Mouse (Mus musculus): ENCODE data around the gene Msmp. TPM values are rescaled to one million over a fixed set of nuclear protein-coding genes. Genes with fewer than 3 reads are reported as not detected.

Msmp gene
- not detected for polyA plus RNA-seq (2014; fragmentation: Illumina TruSeq; extraction: RNeasy Lipid Tissue Mini Kit (QIAGEN cat#74804))

GRCm38 (mm10) chr4:43584444-43585416 lies at the start of gene Msmp:
TSS of gene Msmp (minus strand) at chr4:43584494.

GRCm38 (mm10) chr4:43631046-43631955 lies 47.0 kb upstream of the Msmp start, which contains the start of gene Npr2:
TSS of gene Npr2 (plus strand) at chr4:43631935.

GRCm38 (mm10) chr4:43578376-43579204 lies 5.7 kb downstream of the Msmp start, which contains the start of the genes Rgp1 and Gba2:
TSS of gene Rgp1 (plus strand) at chr4:43578715.
TSS of gene Gba2 (minus strand) at chr4:43578873.

GRCm38 (mm10) chr4:43561997-43562768 lies 22.1 kb downstream of the Msmp start, which contains the start of the genes Creb3 and Tln1:
TSS of gene Creb3 (plus strand) at chr4:43562332.
TSS of gene Tln1 (minus strand) at chr4:43562691.

Other genes with a start within 250 kb of the Msmp start
- gene Rusc2, start 202.5 kb downstream of the Msmp start, polyA plus RNA-seq (2014; fragmentation: Illumina TruSeq; extraction: RNeasy Lipid Tissue Mini Kit (QIAGEN cat#74804)), result 0.63 TPM
- 1.1 TPM for gene Fam166b, start 155.4 kb downstream of the Msmp start, polyA plus RNA-seq (2014; fragmentation: Illumina TruSeq; extraction: RNeasy Lipid Tissue Mini Kit (QIAGEN cat#74804))
- gene Tesk1, start 142.6 kb downstream of the Msmp start, polyA plus RNA-seq (2014; fragmentation: Illumina TruSeq; extraction: RNeasy Lipid Tissue Mini Kit (QIAGEN cat#74804)), result 0.31 TPM
- gene Cd72, start 129.9 kb downstream of the Msmp start, polyA plus RNA-seq (2014; fragmentation: Illumina TruSeq; extraction: RNeasy Lipid Tissue Mini Kit (QIAGEN cat#74804)), result 2.5 TPM
- not detected for gene Sit1, start 100.8 kb downstream of the Msmp start, polyA plus RNA-seq (2014; fragmentation: Illumina TruSeq; extraction: RNeasy Lipid Tissue Mini Kit (QIAGEN cat#74804))
- 2.1 TPM for gene Ccdc107, start 91.6 kb downstream of the Msmp start, polyA plus RNA-seq (2014; fragmentation: Illumina TruSeq; extraction: RNeasy Lipid Tissue Mini Kit (QIAGEN cat#74804))
- 6.7 TPM for gene Arhgef39, start 84.8 kb downstream of the Msmp start, polyA plus RNA-seq (2014; fragmentation: Illumina TruSeq; extraction: RNeasy Lipid Tissue Mini Kit (QIAGEN cat#74804))
- 2.3 TPM for gene Car9, start 77.5 kb downstream of the Msmp start, polyA plus RNA-seq (2014; fragmentation: Illumina TruSeq; extraction: RNeasy Lipid Tissue Mini Kit (QIAGEN cat#74804))
- gene Tpm2, start 60.7 kb downstream of the Msmp start, polyA plus RNA-seq (2014; fragmentation: Illumina TruSeq; extraction: RNeasy Lipid Tissue Mini Kit (QIAGEN cat#74804)), result 58.0 TPM
- gene Creb3, start 22.2 kb downstream of the Msmp start, polyA plus RNA-seq (2014; fragmentation: Illumina TruSeq; extraction: RNeasy Lipid Tissue Mini Kit (QIAGEN cat#74804)), result 10.5 TPM
- 291 TPM for gene Tln1, start 21.8 kb downstream of the Msmp start, polyA plus RNA-seq (2014; fragmentation: Illumina TruSeq; extraction: RNeasy Lipid Tissue Mini Kit (QIAGEN cat#74804))
- 3.4 TPM for gene Rgp1, start 5.8 kb downstream of the Msmp start, polyA plus RNA-seq (2014; fragmentation: Illumina TruSeq; extraction: RNeasy Lipid Tissue Mini Kit (QIAGEN cat#74804))
- gene Gba2, start 5.6 kb downstream of the Msmp start, polyA plus RNA-seq (2014; fragmentation: Illumina TruSeq; extraction: RNeasy Lipid Tissue Mini Kit (QIAGEN cat#74804)), result 2.5 TPM
- 21.7 TPM for gene Npr2, start 47.4 kb upstream of the Msmp start, polyA plus RNA-seq (2014; fragmentation: Illumina TruSeq; extraction: RNeasy Lipid Tissue Mini Kit (QIAGEN cat#74804))
- not detected for gene Spag8, start 69.1 kb upstream of the Msmp start, polyA plus RNA-seq (2014; fragmentation: Illumina TruSeq; extraction: RNeasy Lipid Tissue Mini Kit (QIAGEN cat#74804))
- 2.4 TPM for gene Hint2, start 72.0 kb upstream of the Msmp start, polyA plus RNA-seq (2014; fragmentation: Illumina TruSeq; extraction: RNeasy Lipid Tissue Mini Kit (QIAGEN cat#74804))
- gene Tmem8b, start 84.5 kb upstream of the Msmp start, polyA plus RNA-seq (2014; fragmentation: Illumina TruSeq; extraction: RNeasy Lipid Tissue Mini Kit (QIAGEN cat#74804)), result 5.4 TPM
- gene Fam221b, start 84.7 kb upstream of the Msmp start, polyA plus RNA-seq (2014; fragmentation: Illumina TruSeq; extraction: RNeasy Lipid Tissue Mini Kit (QIAGEN cat#74804)), result 0.14 TPM
- gene Olfr70, start 116.3 kb upstream of the Msmp start, polyA plus RNA-seq (2014; fragmentation: Illumina TruSeq; extraction: RNeasy Lipid Tissue Mini Kit (QIAGEN cat#74804)), result not detected
- not detected for gene Olfr71, start 125.8 kb upstream of the Msmp start, polyA plus RNA-seq (2014; fragmentation: Illumina TruSeq; extraction: RNeasy Lipid Tissue Mini Kit (QIAGEN cat#74804))
- gene Hrct1, start 142.7 kb upstream of the Msmp start, polyA plus RNA-seq (2014; fragmentation: Illumina TruSeq; extraction: RNeasy Lipid Tissue Mini Kit (QIAGEN cat#74804)), result not detected
- gene Spaar, start 145.5 kb upstream of the Msmp start, polyA plus RNA-seq (2014; fragmentation: Illumina TruSeq; extraction: RNeasy Lipid Tissue Mini Kit (QIAGEN cat#74804)), result 0.37 TPM
- gene Olfr159, start 186.5 kb upstream of the Msmp start, polyA plus RNA-seq (2014; fragmentation: Illumina TruSeq; extraction: RNeasy Lipid Tissue Mini Kit (QIAGEN cat#74804)), result not detected
- gene Olfr156, start 239.4 kb upstream of the Msmp start, polyA plus RNA-seq (2014; fragmentation: Illumina TruSeq; extraction: RNeasy Lipid Tissue Mini Kit (QIAGEN cat#74804)), result not detected